Mouse (Mus musculus) cerebellum, postnatal 10 days (tissue): ENCODE data around the gene Ephb2.

ENCODE experiments used
- DNase-seq, 2 experiments: peaks; one replicate each; pipeline ENCODE4 v3.0.0; 2021; ENCODE audit warnings: mixed read lengths in 2 of 2

The Ephb2 gene

DNA sequence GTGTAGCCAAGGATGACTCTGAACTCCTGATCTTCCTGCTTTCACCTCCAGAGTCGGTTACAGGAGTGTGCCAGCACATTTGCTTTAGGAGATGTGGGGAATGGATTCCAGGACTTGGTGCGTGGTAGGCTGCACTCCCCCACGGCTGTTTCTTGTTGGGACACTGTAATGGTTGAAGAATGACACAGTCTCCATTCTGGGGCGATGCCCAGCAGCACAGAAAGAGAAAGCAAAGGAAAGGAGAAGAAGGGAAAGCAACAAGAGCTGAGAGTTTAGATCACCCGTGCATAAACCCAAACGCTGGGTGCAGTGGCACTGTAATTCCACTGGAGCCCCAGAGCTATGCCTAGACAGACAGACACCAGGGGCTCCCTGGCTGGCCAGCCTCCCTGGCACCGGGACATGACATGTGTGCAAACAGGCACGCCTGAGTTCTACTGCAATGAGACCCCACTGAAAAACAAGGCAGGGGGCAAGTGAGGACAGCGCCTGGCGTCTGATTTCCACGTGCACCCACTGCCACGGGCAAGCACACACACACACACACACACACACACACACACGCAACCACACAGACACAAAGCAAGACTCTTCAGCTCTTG is 104.7 kb downstream of the Ephb2 start:
- DNase-seq, result peak; percentile 57 to 64

GRCm38 (mm10) chr4:136730501-136730900 is 105.3 kb downstream of the Ephb2 start:
- no peak for DNase-seq

DNA sequence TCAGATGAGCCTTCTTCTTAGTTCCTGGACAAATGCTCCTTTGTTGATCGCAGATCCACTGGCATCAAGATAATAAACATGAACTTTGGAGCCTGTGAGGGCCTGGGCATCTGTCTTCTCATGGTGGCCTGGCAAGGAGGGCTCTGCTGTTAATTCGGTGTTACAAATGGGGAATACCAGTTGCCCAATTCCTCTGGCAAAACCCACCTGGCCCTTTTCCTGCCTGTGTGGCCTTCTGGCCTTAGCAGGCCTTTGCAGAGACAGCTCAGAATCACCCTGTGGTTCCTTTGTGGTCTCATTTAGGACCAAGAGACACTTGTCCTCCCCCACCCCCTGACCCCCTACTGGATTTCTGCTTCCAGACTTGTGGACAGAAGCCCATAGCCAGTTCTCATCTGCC is 106.2 kb downstream of the Ephb2 start:
- peak; percentile 69 to 79 for DNase-seq

GRCm38 (mm10) chr4:136726941-136727340 is 108.8 kb downstream of the Ephb2 start:
- no peak for DNase-seq

DNA sequence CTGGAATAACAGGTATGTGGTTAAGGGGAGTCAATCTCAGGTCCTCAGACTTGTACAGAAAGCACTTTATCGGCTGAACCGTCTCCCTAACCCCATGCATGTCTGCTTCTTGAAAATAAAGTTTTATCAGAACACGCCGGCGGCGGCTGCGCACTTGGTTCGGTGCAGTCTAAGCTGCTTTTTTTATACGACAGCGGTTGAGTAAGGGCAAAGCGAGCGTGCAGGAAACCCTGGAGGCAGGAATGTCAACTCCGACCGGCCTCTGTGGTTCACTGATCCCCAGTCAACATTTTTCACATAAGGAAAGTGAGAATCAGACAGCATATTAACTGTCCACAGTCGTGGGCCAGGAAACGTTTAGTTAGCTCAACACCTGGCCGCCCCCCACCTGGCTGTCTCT is 111.1 kb downstream of the Ephb2 start:
- no peak for DNase-seq

DNA sequence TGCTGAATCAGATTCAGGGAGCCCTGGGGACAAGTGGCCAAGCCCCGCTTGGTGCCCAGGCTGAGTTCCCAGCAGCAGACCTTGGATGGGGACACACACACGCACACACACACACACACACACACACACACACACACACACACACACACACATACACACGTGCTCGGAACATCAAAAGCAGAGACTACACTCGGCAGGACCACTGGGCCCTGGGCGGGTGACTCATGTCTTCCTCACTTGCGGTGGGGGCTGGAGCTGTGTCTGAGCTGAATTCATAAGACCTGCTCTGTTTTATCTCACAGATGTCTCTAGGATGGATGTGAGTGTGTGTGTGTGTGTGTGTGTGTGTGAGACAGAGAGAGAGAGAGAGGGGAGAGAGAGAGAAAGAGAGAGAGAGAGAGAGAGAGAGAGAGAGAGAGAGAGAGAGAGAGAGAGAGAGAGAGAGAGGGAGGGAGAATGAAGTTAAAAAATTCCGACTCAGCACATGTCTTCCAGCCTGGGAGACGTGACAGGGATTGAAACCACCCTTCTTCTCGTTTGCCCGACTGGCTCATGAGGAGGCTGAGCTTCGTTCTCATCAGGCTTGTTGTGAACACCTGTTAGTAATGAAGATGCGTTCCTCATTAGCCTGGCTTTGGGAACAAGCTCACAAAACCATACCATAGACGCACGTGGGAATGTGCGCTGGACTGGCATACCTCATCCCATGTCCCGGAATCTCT is 113.3 kb downstream of the Ephb2 start:
- no peak for DNase-seq

DNA sequence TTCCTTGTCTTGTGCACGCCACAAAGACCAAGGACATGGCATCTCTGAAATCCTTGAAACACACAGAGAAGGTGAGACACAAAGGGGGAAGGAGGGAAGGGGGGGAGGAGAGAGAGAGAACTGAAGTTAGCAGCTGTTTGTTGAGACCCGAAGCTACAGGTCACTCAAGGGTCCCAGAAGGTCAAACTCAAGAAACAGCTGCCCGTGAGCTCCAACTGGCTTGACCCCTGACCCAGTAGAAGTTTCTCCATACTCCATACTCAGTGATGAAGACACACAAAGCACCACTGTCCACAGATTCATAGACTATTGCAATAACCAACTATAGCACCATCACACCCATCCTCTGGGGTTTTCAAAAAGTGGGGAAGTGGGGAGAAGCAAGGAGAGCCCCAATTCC is 113.9 kb downstream of the Ephb2 start:
- no peak for DNase-seq

DNA sequence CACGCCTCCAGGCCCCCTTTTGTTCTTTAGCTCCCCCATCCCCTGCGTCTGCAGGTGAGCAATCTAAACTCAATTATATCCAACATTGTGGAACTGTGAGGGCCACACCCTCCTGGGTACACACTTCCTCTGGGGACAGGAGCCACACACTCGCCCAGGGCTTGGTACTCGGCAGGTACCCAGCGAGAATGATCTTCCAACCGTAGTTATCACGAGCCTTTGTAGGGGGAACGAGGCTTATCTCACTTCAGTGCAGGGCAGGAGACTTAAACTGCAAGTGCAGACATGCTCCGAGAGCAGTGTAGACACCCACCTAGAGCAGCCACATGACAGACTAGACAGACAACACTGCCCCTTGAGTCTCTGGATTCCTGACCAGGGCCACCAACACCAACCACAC is 115.8 kb downstream of the Ephb2 start:
- DNase-seq, result no peak

DNA sequence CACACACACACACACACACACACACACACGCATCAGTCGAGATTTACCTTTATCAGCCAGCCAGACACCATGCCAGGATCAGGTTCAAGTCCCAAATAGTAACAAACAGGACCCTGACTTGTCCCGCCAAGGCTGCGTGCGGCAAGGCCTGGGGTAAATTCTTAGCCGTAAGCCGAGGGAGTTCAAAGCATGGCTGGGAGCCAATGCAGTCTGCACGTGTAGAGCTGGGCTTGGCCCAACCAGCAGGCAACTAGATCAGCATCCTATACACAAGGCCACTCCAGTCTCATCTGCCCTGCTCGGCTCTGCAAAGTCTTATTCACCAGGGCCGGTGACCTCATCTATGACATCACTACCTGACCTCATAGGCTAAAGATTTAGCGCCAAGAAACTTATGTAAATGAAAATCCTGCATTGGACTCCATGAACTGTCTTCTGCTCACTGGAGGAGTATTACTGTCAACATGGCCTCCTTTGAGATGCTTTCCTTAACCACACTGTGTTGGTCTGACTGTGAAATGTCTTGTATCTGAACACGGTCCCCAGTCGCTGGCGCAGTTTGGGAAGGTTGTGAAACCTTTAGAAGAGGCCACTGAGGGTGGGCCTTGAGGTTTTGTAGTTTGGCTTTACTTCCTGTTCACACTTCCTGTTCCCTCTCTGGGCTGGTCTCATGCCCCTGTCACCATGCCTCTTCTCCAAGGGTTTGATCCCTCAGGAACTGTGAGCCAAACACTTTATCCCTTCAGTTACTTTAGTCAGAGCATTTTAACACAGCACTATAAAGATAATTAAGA is 117.4 kb downstream of the Ephb2 start:
- DNase-seq, result no peak

DNA sequence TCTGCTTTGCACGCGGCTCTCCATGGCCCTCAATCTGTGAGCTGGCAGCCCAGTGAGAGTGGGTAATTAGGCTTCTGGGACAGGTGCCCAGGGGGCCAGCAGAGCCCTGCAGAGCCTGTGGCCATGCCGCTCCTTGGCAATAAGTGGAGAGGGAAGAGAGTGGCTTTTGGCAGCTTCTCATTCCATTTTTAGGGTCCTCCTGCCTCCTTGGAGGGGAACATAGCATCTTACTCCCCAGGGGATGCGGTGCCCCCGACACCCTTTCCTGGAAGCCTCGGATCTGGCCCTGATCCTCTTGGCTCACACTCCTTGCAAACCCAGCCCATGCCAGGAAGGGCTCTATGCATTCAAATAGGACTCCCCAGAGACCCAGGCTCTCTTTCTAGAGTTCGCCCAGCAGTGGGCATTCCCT is 119.2 kb downstream of the Ephb2 start:
- peak; percentile 78 to 84 for DNase-seq

DNA sequence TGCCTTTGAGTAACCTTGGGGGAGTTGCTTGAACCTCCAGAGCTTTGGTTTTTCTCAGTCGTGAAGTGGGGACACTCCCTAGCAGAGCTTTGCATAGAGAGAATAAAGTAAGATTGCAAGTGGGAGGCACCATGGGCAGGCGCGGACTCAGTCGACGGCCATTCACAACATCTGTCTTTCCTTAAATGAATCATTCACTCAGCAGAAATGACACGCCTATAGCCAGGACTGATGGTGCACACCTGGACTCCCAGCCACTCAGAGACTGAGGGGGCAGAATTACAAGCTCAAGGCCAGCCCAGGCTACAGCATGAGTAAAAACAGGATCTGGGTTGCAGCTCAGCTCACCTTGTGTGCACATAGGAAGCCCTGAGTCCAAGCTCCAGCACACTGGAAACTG is 121.3 kb downstream of the Ephb2 start:
- DNase-seq, result no peak

- no peak for DNase-seq
Observed at GRCm38 (mm10) chr4:136713889-136714288, 121.9 kb downstream of the Ephb2 start.

GRCm38 (mm10) chr4:136713431-136713830 is 122.4 kb downstream of the Ephb2 start:
- no peak for DNase-seq

- no peak for DNase-seq
Observed at GRCm38 (mm10) chr4:136711985-136712768, 123.6 kb downstream of the Ephb2 start.

DNA sequence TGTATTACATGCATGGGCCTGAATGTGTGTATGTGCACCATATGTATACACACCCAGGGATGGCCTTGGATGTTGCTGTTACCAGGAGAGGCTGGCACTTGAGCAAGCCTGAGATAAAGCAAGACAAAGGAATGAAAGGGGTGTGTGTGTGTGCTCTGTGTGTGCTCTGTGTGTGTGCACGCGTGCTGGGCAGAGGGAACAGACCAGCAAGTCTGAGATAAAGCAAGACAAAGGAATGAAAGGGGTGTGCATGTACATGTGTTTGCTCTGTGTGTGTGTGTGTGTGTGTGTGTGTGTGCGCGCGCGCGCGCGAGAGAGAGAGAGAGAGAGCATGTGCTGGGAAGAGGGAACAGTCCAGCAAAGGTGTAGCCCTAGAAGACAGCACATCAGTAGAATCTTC is 125.4 kb downstream of the Ephb2 start:
- DNase-seq, result no peak

DNA sequence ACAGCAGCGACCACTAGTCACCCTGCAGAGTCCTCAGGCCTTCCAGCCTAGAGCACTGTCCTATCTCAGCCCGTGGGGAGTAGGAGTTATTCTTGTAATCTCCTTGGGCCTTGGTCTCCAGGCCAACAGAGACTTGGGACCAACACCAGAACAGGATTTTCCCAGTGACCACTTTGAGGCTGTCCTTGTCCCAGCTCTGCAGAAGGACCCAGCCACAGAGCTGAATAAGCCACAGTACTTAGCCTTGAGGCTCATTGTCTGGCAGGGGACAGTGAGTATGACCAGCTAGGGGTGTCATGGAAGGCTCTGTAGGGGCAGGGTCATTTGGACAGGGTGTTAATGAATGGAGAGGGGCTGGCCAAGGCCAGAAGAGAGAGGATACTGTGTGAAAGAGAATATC is 126.8 kb downstream of the Ephb2 start:
- no peak for DNase-seq

DNA sequence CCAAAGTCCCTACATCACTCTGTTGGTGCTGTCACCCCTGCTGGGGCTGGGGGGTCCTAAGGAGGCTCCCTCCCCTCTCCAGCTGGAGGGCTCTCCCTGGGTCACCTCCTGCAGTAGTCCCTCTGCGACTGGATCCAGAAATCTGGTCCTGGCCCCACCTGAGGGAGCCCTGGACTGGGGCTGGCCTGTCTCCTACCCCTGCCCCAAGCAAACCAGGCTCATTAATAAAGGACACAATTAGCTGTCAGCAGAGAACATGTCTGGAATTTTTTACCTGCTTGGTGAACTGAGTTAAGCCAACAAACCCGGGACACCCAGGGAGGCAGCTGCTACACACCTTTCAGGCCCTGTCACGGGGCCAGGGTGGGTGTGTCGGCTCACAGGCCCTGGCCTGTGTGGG is 129.1 kb downstream of the Ephb2 start:
- DNase-seq, result no peak

- DNase-seq, result no peak
Observed at GRCm38 (mm10) chr4:136705091-136705490, 130.7 kb downstream of the Ephb2 start.

DNA sequence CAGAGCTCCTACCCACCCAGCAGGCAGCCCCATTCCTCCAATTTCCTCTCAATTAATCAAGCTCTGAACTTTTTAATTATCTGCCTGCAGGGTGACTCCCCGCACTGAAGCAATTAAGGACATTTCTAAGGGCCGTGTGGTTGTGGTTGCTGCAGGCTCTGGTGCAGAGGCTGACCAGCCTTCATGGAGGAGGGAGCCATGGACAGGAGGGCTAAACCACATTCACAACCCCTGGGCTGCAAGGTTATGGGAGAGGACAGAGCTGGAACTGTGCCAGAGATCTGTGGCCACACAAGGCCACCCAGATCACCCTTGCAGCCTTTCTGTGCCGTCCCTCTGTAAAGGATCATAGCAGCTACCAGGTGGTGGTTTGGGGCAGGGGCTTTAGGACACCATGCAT is 131.2 kb downstream of the Ephb2 start:
- DNase-seq, result no peak

DNA sequence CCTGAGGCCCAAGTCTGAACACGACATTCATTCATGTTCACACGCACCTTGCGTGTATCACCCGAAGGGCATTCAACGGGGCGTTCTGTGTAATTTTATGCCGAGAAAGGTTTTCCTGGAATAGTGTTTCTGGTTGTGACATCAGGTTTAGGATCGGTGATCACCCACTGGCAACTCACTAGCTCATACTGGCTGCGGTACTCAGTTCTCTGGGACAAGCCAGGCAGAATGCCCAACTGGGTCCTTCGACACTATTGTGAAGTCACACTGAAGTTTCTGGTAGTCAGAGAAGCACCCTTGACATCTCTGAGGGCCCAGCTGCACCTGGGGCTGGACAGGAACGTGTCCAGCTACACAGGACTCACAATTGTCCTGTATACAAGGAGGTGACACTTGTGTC is 132.4 kb downstream of the Ephb2 start:
- peak; percentile 63 to 64 for DNase-seq

- peak; percentile 92 to 97 for DNase-seq
Observed at GRCm38 (mm10) chr4:136702456-136702855, 133.3 kb downstream of the Ephb2 start.

DNA sequence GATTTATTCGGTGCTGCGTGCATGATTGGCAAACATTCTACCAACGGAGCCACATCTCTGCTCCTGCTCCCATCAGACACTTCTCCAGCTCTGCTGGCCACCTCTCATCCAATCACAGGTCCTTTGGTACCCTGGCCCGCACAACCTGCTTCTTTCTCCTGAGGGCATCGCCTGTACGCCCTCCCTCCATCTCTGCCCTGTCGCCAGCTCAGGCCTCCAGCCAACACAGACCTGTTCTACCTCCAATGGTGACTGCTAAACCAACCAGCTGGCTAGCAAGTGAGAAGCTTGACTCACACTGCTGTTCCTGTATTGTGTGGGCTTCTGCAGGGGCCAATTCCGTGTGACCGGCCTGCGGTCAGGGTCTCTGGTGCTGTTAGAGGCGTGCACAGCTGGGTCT is 134.6 kb downstream of the Ephb2 start:
- peak; percentile 85 to 90 for DNase-seq

- peak; percentile 78 to 91 for DNase-seq
Observed at GRCm38 (mm10) chr4:136699084-136699450, 136.7 kb downstream of the Ephb2 start.
